8 mouse cellular contexts compared by ENCODE assay signal in the genomic region with DNA sequence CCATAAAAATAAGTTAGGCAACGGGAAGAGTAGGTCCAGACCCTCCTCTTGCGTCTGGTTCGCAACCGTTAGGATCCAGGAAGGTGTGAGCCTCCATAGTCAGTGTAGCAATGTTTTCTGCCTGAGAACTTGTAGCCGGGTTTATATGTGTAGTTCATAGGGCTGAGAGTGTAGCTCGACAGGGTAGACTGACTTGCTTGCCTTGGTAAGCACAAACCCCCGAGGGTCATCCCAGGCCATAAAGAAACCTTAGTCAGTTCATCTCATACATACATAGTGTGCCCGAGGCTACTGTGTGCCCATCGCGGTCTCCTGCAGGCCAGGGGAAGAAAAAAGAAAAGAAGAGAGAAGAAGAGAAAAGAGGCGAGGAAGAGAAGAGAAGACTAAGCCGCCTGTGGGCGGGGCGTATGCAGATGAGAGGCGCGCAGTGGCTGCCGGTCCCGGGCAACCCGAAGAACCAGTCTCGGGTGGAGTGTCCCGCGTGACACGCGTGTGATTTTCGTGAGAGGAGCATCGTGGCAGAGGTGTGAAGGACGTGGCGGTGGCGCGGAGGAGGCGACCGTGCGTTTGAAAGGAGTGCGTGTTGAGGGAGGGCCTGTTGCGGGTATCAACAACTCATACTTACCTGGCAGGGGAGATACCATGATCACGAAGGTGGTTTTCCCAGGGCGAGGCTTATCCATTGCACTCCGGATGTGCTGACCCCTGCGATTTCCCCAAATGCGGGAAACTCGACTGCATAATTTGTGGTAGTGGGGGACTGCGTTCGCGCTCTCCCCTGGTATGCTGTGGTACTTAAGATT. TPM values are rescaled to one million over a fixed set of nuclear protein-coding genes. Genes with fewer than 3 reads are reported as not detected.
A peak's percentile ranks its signal among the peaks of the same experiment; 100 is the strongest.
DNase-seq lines count a peak whose midpoint lies in the region; ATAC-seq and TF ChIP-seq lines count a peak whose summit lies in the region.
"Not testable (repeated sequence)": the region's sequence is repeated elsewhere in the genome, so short reads cannot be mapped to it uniquely, and the experiment has no call there.

No protein-coding gene starts in this region.

- WGBS in embryonic facial prominence, embryonic 13.5 days, result 0% methylated on average over 11 of the region's 44 CpGs
- WGBS in hindbrain, embryonic 11.5 days, result 0% methylated on average over 6 of the region's 44 CpGs
- WGBS in liver, embryonic 12.5 days (ENCODE audit: insufficient replicate concordance), result 0% methylated on average over 12 of the region's 44 CpGs
- 0% methylated on average over 8 of the region's 44 CpGs for WGBS in midbrain, embryonic 11.5 days
- WGBS in small intestine, adult 2 months, result 0% methylated on average over 12 of the region's 44 CpGs

- not testable (repeated sequence) for TF ChIP-seq CTCF in small intestine, adult 2 months (IDR thresholded peaks at IDR 0.05; ENCODE audit: extremely low read depth, insufficient read length, insufficient replicate concordance, low read depth, low read length)

- not testable (repeated sequence) for H3K27me3 ChIP-seq in embryonic facial prominence, embryonic 13.5 days; hindbrain, embryonic 11.5 days (ENCODE audit: control insufficient read depth, insufficient read depth, low read length); liver, embryonic 12.5 days (replicated peaks); midbrain, embryonic 11.5 days (ENCODE audit: control insufficient read depth, insufficient read depth, low read length); small intestine, adult 2 months (ENCODE audit: control insufficient read depth, insufficient read depth, low read length)

- H3K4me1 ChIP-seq in embryonic facial prominence, embryonic 13.5 days; hindbrain, embryonic 11.5 days (replicated peaks; ENCODE audit: control insufficient read depth, insufficient read depth, low read length); liver, embryonic 12.5 days; midbrain, embryonic 11.5 days (ENCODE audit: control insufficient read depth, insufficient read depth, low read length); small intestine, adult 2 months (ENCODE audit: control insufficient read depth, insufficient read depth, insufficient read length, low read length): not testable (repeated sequence)

- not testable (repeated sequence) for TF ChIP-seq POLR2A in small intestine, adult 2 months (IDR thresholded peaks at IDR 0.05; ENCODE audit: low read depth, low read length)

- H3K4me3 ChIP-seq in embryonic facial prominence, embryonic 13.5 days; hindbrain, embryonic 11.5 days (ENCODE audit: low read depth, low read length); midbrain, embryonic 11.5 days (ENCODE audit: low read depth, low read length): not testable (repeated sequence)
- peak overlapping the region; percentile 32; the same call in 1 of the 2 replicates for H3K4me3 ChIP-seq in liver, embryonic 12.5 days
- peak overlapping the region; percentile 45; the same call in 1 of the 2 replicates for H3K4me3 ChIP-seq in small intestine, adult 2 months (ENCODE audit: low read depth, low read length)

- H3K27ac ChIP-seq in embryonic facial prominence, embryonic 13.5 days; hindbrain, embryonic 11.5 days (ENCODE audit: low read depth, low read length); liver, embryonic 12.5 days; midbrain, embryonic 11.5 days (ENCODE audit: low read depth, low read length); small intestine, adult 2 months (ENCODE audit: insufficient read depth, low read depth, low read length): not testable (repeated sequence)

- not testable (repeated sequence) for H3K9ac ChIP-seq in embryonic facial prominence, embryonic 13.5 days; hindbrain, embryonic 11.5 days (ENCODE audit: low read depth, low read length); midbrain, embryonic 11.5 days (ENCODE audit: low read length)
- H3K9ac ChIP-seq in liver, embryonic 12.5 days, result 0 out of 2 replicates have a peak overlapping the region, but pooled peaks have one; percentile 41

- H3K9me3 ChIP-seq in embryonic facial prominence, embryonic 13.5 days; hindbrain, embryonic 11.5 days (ENCODE audit: control insufficient read depth, low read length); liver, embryonic 12.5 days (replicated peaks); midbrain, embryonic 11.5 days (ENCODE audit: control insufficient read depth, low read length): not testable (repeated sequence)

- peak; percentile 50 for ATAC-seq in CD4-positive, CD25-positive, alpha-beta regulatory T cell, adult 4 months
- peak; percentile 77 for ATAC-seq in embryonic facial prominence, embryonic 13.5 days (ENCODE audit: insufficient number of reproducible peaks, insufficient read depth, low FRiP score, low TSS enrichment, low read depth)
- ATAC-seq in frontal cortex, adult (ENCODE audit: low TSS enrichment), result peak; percentile 43
- peak; percentile 86 for ATAC-seq in hindbrain, embryonic 11.5 days (ENCODE audit: low FRiP score)
- peak; percentile 14; the same call in 1 of the 2 replicates for ATAC-seq in liver, embryonic 12.5 days
- peak; percentile 76 for ATAC-seq in midbrain, embryonic 11.5 days (ENCODE audit: low FRiP score)

- DNase-seq in hindbrain, embryonic 11.5 days (ENCODE audit: low spot score); midbrain, embryonic 11.5 days (ENCODE audit: low spot score, missing footprints): not testable (repeated sequence)
- DNase-seq in kidney, adult 9 months, result peak; percentile 24

- H3K36me3 ChIP-seq in embryonic facial prominence, embryonic 13.5 days; hindbrain, embryonic 11.5 days (ENCODE audit: control insufficient read depth, insufficient read depth, low read length); liver, embryonic 12.5 days; midbrain, embryonic 11.5 days (ENCODE audit: control insufficient read depth, insufficient read depth, low read length); small intestine, adult 2 months (ENCODE audit: control insufficient read depth, insufficient read depth, low read length): not testable (repeated sequence)

- H3K4me2 ChIP-seq in embryonic facial prominence, embryonic 13.5 days; hindbrain, embryonic 11.5 days (replicated peaks; ENCODE audit: low read depth, low read length); midbrain, embryonic 11.5 days: not testable (repeated sequence)
- 0 out of 2 replicates have a peak overlapping the region, but pooled peaks have one; percentile 38 for H3K4me2 ChIP-seq in liver, embryonic 12.5 days

RNA-seq across cellular contexts. Expression of a gene that starts 14.2 kb away (rescaled TPM):
- 100 to 1,000 TPM; 115 to 149 TPM for polyA plus RNA-seq in CD4-positive, CD25-positive, alpha-beta regulatory T cell, adult 4 months (2017; shearing (Covaris generic))
- 64.7 and 74.5 TPM in 2 replicates for polyA plus RNA-seq in embryonic facial prominence, embryonic 13.5 days (2015; fragmentation: Nextera tagmentation; extraction: Ambion mirVana)
- 84.7 and 90.5 TPM in 2 replicates for polyA plus RNA-seq in hindbrain, embryonic 11.5 days (2014; fragmentation: Nextera tagmentation; extraction: Ambion mirVana)
- 47.1 and 48.3 TPM in 2 replicates for polyA plus RNA-seq in liver, embryonic 12.5 days (2016; fragmentation: Nextera tagmentation; extraction: Ambion mirVana)
- polyA plus RNA-seq in midbrain, embryonic 11.5 days (2014; fragmentation: Nextera tagmentation; extraction: Ambion mirVana), result 77.8 and 88.0 TPM in 2 replicates
- polyA plus RNA-seq in small intestine, adult 2 months (2012; rRNA removed), result 1.3 and 4.4 TPM in 2 replicates

RNA-seq across cellular contexts. Expression of a gene that starts 53.5 kb away (rescaled TPM):
- polyA plus RNA-seq in CD4-positive, CD25-positive, alpha-beta regulatory T cell, adult 4 months (2017; shearing (Covaris generic)), result 100 to 1,000 TPM; 177 to 227 TPM
- 207 and 238 TPM in 2 replicates for polyA plus RNA-seq in embryonic facial prominence, embryonic 13.5 days (2015; fragmentation: Nextera tagmentation; extraction: Ambion mirVana)
- 206 and 210 TPM in 2 replicates for polyA plus RNA-seq in hindbrain, embryonic 11.5 days (2014; fragmentation: Nextera tagmentation; extraction: Ambion mirVana)
- 58.8 and 58.9 TPM in 2 replicates for polyA plus RNA-seq in liver, embryonic 12.5 days (2016; fragmentation: Nextera tagmentation; extraction: Ambion mirVana)
- polyA plus RNA-seq in midbrain, embryonic 11.5 days (2014; fragmentation: Nextera tagmentation; extraction: Ambion mirVana), result 213 and 221 TPM in 2 replicates
- polyA plus RNA-seq in small intestine, adult 2 months (2012; rRNA removed), result 60.7 and 101 TPM in 2 replicates

Comparison
In these comparisons a context has a peak if more than half of its experiments do, and no peak if none do; other contexts are left out.
1. ATAC-seq: peak in every context shown above with its lines; median percentile 86 in hindbrain, embryonic 11.5 days; 77 in embryonic facial prominence, embryonic 13.5 days; 76 in midbrain, embryonic 11.5 days; 50 in CD4-positive, CD25-positive, alpha-beta regulatory T cell, adult 4 months; 43 in frontal cortex, adult; 14 in liver, embryonic 12.5 days.